Mouse (Mus musculus): ENCODE measurements around the gene Vmp1. TPM values are rescaled to one million over a fixed set of nuclear protein-coding genes. Genes with fewer than 3 reads are reported as not detected.

Gene Vmp1
- polyA plus RNA-seq (2012; rRNA removed) = 47.0 and 90.3 TPM in 2 replicates

GRCm38 (mm10) chr11:86683395-86684125 lies at the start of gene Vmp1, which contains the start of gene Ptrh2:
TSS of gene Vmp1 (minus strand) at chr11:86683836.
TSS of gene Ptrh2 (plus strand) at chr11:86683985.

GRCm38 (mm10) chr11:86544639-86545299 lies 138.9 kb downstream of the Vmp1 start, which contains the start of the genes Rps6kb1 and Tubd1:
TSS of gene Rps6kb1 (minus strand) at chr11:86544805.
TSS of gene Tubd1 (plus strand) at chr11:86544991.

Other genes with a start within 250 kb of the Vmp1 start
- 5.4 and 6.8 TPM in 2 replicates for gene Rnft1, start 199.2 kb downstream of the Vmp1 start, polyA plus RNA-seq (2012; rRNA removed)
- gene Rps6kb1, start 139.0 kb downstream of the Vmp1 start, polyA plus RNA-seq (2012; rRNA removed) = 3.6 and 7.0 TPM in 2 replicates
- 1.2 TPM in 2 replicates for gene Tubd1, start 138.8 kb downstream of the Vmp1 start, polyA plus RNA-seq (2012; rRNA removed)
- gene Ptrh2, start 149 bp upstream of the Vmp1 start, polyA plus RNA-seq (2012; rRNA removed) = 2.3 and 2.7 TPM in 2 replicates
- gene Cltc, start 73.7 kb upstream of the Vmp1 start, polyA plus RNA-seq (2012; rRNA removed) = 60.4 and 61.8 TPM in 2 replicates
- 1.6 and 2.0 TPM in 2 replicates for gene Dhx40, start 123.9 kb upstream of the Vmp1 start, polyA plus RNA-seq (2012; rRNA removed)